Mouse (Mus musculus) retina, postnatal 7 days (tissue): ENCODE measurements around the gene Cdhr2.

Experiments
- DNase-seq: peaks from one replicate; pipeline ENCODE4 v3.0.0-alpha.2; 2012; ENCODE audit warnings: low read depth, low spot score

The Cdhr2 gene

GRCm38 (mm10) chr13:54783235-54783634 is 82.0 kb downstream of the Cdhr2 start:
- DNase-seq = no peak

GRCm38 (mm10) chr13:54783698-54784097 is 82.4 kb downstream of the Cdhr2 start, which contains the start of gene Eif4e1b:
TSS of gene Eif4e1b (plus strand) at chr13:54783998.
- no peak for DNase-seq
